Mouse (Mus musculus) E14TG2a.4 (cell line): Measurements from ENCODE around the gene Mrtfa.

ENCODE experiments used
- CTCF ChIP-seq: conservative IDR thresholded peaks from 2 replicates; pipeline ENCODE4 v1.5.1; 2014; ENCODE audit warnings: low read length
- NANOG ChIP-seq: IDR thresholded peaks from 2 replicates; pipeline ENCODE4 v1.6.1; 2014; ENCODE audit warnings: borderline replicate concordance, low read length, mixed read lengths
- POU5F1 ChIP-seq: IDR thresholded peaks from 2 replicates; pipeline ENCODE4 v1.6.1; 2014; ENCODE audit warnings: low read length, borderline replicate concordance

DNA sequence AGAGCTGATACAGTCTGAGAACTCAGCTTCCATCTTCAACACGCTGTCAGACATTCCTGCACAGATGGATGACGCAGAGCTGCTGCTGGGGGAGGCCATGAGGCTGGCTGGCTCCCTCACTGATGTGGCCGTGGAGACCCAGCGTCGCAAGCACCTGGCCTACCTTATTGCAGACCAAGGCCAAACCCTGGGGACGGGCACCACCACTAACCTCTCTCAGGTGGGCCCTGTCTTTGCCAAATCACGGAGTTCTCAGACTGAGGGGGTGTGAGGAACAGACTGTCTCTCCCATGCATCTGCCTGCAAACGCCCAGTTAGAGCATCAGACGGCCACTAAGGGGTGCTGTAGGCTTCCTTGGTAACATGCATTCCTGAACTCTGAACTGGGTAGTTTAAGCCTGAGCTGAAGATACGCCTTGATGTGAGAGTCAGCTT lies 181.9 kb downstream of the Mrtfa start:
- peak; percentile 58 for TF ChIP-seq CTCF
- no peak for TF ChIP-seq NANOG
- no peak for TF ChIP-seq POU5F1
